Mouse (Mus musculus) heart, embryonic 13.5 days (tissue): Measurements from ENCODE around the gene Pex14. TPM values are rescaled to one million over a fixed set of nuclear protein-coding genes. Genes with fewer than 3 reads are reported as not detected.

Source experiments
- ATAC-seq: fragments of 200-750 bp; cut with Nextera tagmentation; 2 replicates; pipeline ENCODE4 v1.8.0; 2017; ENCODE audit warnings: moderate TSS enrichment; ENCODE audit not compliant: insufficient number of reproducible peaks, low FRiP score, low TSS enrichment; ENCODE audit errors: extremely low read depth
- H3K27ac ChIP-seq: fragments of 300-500 bp; sonication (generic); replicated peaks from 2 replicates; pipeline ENCODE4 v1.5.1; 2015; ENCODE audit warnings: moderate library complexity, mild to moderate bottlenecking, inconsistent platforms
- H3K27me3 ChIP-seq: fragments of 300-500 bp; sonication (generic); replicated peaks from 2 replicates; pipeline ENCODE4 v1.6.1; 2015; ENCODE audit warnings: mild to moderate bottlenecking, inconsistent platforms
- H3K36me3 ChIP-seq: fragments of 300-500 bp; sonication (generic); 2 replicates; pipeline ENCODE4 v1.6.1; 2015; ENCODE audit warnings: mild to moderate bottlenecking, inconsistent platforms
- H3K4me1 ChIP-seq: fragments of 300-500 bp; sonication (generic); 2 replicates; pipeline ENCODE4 v1.6.1; 2015; ENCODE audit warnings: inconsistent platforms
- H3K4me2 ChIP-seq: fragments of 300-500 bp; sonication (generic); 2 replicates; pipeline ENCODE4 v1.6.1; 2015; ENCODE audit warnings: inconsistent platforms, mild to moderate bottlenecking, moderate library complexity
- H3K4me3 ChIP-seq: fragments of 300-500 bp; sonication (generic); 2 replicates; pipeline ENCODE4 v1.5.1; 2015; ENCODE audit warnings: moderate library complexity, mild to moderate bottlenecking, inconsistent platforms
- H3K9ac ChIP-seq: fragments of 300-500 bp; sonication (generic); 2 replicates; pipeline ENCODE4 v1.6.1; 2015; ENCODE audit warnings: inconsistent platforms, mild to moderate bottlenecking, moderate library complexity
- H3K9me3 ChIP-seq: fragments of 300-500 bp; sonication (generic); 2 replicates; pipeline ENCODE4 v1.6.1; 2016; ENCODE audit warnings: inconsistent platforms
- WGBS: fragments of 180-500 bp; shearing (Covaris S2); methylation state at CpG from one replicate; pipeline ENCODE4 v1.1.7; 2015; ENCODE audit warnings: mixed read lengths; 5-methylcytosine and 5-hydroxymethylcytosine counted together
- polyA plus RNA-seq: library from polyadenylated mRNA; unstranded; fragments of >200 nt; fragmentation: Nextera tagmentation; extraction: Ambion mirVana; gene quantifications from 2 replicates; pipeline ENCODE4 v1.2.1, GENCODE M21; 2015

Pex14 gene
- polyA plus RNA-seq, 1 experiment from 2014 or later: 39.7 TPM

DNA sequence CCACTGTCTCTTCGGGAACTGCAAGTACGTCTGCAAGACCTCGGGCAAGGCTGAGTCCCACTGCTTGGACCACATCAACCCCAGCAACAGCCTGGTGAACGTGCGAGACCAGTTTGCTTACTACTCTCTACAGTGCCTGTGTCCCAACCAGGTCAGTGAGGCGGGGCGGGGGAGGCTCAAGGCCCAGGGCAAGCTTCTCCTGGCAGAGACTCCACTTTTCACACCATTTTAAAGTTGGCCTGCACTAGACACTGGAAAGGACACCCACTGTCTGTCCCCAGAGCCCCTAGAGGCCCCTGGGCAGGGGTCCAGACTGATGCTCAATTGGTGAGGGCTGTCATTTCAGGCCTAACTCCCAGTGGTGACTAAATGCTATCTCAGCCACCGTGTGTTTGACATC is 153.6 kb downstream of the Pex14 start:
- H3K4me2 ChIP-seq: no peak overlapping the region
- H3K36me3 ChIP-seq: peaks cover 75% of the 10 kb centered on the region
- no peak for ATAC-seq
- WGBS: 84% methylated on average over 8 of the region's 8 CpGs
- 0 out of 2 replicates have a peak overlapping the region, but pooled peaks have one; percentile 17 for H3K9ac ChIP-seq
- H3K4me3 ChIP-seq: no peak overlapping the region
- no peaks in the 10 kb centered on the region for H3K9me3 ChIP-seq
- H3K27me3 ChIP-seq: peaks cover 32% of the 10 kb centered on the region
- H3K27ac ChIP-seq: 0 out of 2 replicates have a peak overlapping the region, but pooled peaks have one; percentile 20
- H3K4me1 ChIP-seq: peaks cover 45% of the 10 kb centered on the region

DNA sequence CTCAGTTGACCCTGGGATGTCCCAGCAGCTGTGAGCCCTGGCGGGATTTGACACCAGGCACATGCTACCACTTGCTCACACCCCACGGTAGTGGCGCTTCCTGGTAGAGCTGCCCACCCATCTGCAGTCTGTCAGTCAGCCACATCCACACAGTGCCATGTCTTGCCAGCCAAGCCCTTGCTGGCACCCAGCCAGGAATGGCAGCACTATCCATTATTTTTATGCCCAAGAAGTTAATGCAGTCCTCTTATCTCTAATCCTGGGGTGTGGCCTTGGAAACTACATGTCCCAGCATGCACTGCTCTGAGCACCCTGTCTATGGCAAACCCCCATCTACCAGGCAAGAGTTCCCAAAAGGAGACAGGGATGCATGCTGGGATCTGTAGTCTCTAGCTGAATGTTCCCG is 154.2 kb downstream of the Pex14 start:
- Histone ChIP-seq H3K27ac (0 out of 2 replicates have a peak overlapping the region, but pooled peaks have one; percentile 20), H3K4me1 (peaks cover 45% of the 10 kb centered on the region), H3K4me3 (no peak overlapping the region), H3K4me2 (no peak overlapping the region), H3K27me3 (peaks cover 26% of the 10 kb centered on the region), H3K9me3 (no peaks in the 10 kb centered on the region), H3K36me3 (peaks cover 74% of the 10 kb centered on the region), H3K9ac (0 out of 2 replicates have a peak overlapping the region, but pooled peaks have one; percentile 17)
- ATAC-seq: no peak
- 45% methylated on average over 4 of the region's 4 CpGs for WGBS

DNA sequence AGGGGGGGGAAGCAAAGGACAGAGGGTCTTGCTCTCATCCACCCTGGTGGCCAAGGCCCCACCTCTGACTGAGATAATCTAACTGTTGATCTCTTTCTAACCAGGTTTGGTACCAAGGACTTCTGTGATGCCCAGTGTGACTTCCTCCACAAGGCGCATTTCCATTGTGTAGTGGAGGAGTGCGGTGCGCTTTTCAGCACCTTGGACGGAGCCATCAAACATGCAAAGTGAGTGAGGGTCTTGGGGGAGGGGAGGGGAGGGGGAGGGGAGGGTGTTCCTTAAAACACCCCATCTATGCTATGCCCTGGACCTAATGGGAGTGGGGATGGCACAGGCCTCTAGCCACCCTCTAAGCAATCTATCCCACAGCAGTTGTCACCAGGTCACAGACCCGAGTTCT is 156.6 kb downstream of the Pex14 start:
- Histone ChIP-seq H3K27ac (no peak overlapping the region), H3K27me3 (peaks cover 9% of the 10 kb centered on the region; the same call in 1 of the 2 replicates), H3K9me3 (no peaks in the 10 kb centered on the region), H3K9ac (no peak overlapping the region), H3K4me3 (no peak overlapping the region), H3K4me2 (no peak overlapping the region), H3K36me3 (peaks cover 70% of the 10 kb centered on the region), H3K4me1 (peaks cover 42% of the 10 kb centered on the region)
- no peak for ATAC-seq
- WGBS: 41% methylated on average over 5 of the region's 5 CpGs

DNA sequence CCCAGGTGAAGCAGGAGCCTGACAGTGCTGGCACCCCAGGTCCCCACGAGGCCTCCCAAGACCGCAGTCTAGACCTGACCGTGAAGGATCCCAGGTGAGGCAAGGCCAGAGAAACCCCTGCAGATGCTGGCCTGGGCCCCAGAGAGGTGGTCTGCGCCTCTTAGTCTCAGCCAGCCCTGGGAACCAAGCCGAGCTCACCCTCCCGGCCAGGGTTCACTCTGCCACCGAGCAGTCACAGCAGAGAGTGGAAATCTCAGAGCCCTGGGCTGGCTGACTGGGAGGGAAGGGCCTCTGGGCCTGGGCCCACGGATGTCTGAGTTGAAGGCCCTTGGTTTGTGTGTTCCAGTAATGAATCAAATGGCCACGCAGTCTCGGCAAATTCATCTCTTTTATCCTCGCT is 158.4 kb downstream of the Pex14 start:
- Histone ChIP-seq H3K4me2 (peak overlapping the region; percentile 51; the same call in 1 of the 2 replicates), H3K27me3 (peaks cover 9% of the 10 kb centered on the region; the same call in 1 of the 2 replicates), H3K4me3 (no peak overlapping the region), H3K36me3 (peaks cover 69% of the 10 kb centered on the region), H3K27ac (peak overlapping the region; percentile 75), H3K9me3 (no peaks in the 10 kb centered on the region), H3K4me1 (peaks cover 34% of the 10 kb centered on the region), H3K9ac (peak overlapping the region; percentile 41)
- no peak for ATAC-seq
- 59% methylated on average over 11 of the region's 11 CpGs for WGBS

DNA sequence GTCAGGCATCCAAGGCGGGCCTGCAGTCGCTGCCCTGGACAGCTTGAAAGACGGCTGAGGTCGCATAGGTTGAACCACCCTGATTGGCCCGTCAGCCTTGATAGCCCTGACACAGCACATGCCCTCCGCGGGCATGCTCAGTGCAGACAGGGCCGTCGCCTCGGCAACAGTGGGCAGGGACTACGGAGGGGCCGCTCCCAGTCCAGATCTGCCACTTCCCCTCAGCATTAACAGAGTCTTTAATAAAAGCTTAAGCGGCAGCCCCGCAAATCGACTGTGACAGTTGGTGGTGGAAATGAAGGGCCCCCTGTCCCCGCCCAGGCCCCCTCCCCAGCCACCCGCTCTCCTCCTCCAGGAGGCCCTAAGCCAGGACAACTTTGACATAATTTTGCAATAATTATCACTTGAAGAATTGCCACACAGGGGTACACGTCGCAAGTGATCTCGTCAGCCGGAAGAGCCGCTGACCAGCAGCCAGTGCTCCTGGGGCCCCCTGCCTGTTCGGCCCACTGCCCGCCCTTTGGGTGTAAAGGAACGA is 158.9 kb downstream of the Pex14 start:
- Histone ChIP-seq H3K4me2 (peak overlapping the region; percentile 51), H3K36me3 (peaks cover 69% of the 10 kb centered on the region), H3K4me1 (peaks cover 37% of the 10 kb centered on the region), H3K27ac (peak overlapping the region; percentile 75), H3K27me3 (peaks cover 9% of the 10 kb centered on the region; the same call in 1 of the 2 replicates), H3K9ac (peak overlapping the region; percentile 41), H3K4me3 (peak overlapping the region; percentile 10; the same call in 1 of the 2 replicates), H3K9me3 (no peaks in the 10 kb centered on the region)
- peak; percentile 64 for ATAC-seq
- WGBS: 15% methylated on average over 25 of the region's 25 CpGs

DNA sequence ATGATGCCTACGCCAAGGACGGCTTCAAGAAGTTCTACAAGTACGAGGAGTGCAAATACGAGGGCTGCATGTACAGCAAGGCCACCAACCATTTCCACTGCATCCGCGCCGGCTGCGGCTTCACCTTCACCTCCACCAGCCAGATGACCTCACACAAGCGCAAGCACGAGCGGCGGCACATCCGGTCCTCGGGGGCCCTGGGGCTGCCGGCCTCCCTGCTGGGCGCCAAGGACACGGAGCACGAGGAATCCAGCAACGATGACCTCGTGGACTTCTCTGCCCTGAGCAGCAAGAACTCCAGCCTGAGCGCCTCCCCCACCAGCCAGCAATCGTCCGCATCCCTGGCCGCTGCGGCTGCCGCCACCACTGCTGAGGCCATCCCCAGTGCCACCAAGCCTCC is 161.1 kb downstream of the Pex14 start:
- Histone ChIP-seq H3K27ac (no peak overlapping the region), H3K4me1 (peaks cover 51% of the 10 kb centered on the region), H3K9me3 (no peaks in the 10 kb centered on the region), H3K27me3 (0 out of 2 replicates have a peak, but pooled peaks cover 4% of the 10 kb centered on the region), H3K4me3 (no peak overlapping the region), H3K36me3 (peaks cover 61% of the 10 kb centered on the region), H3K4me2 (no peak overlapping the region), H3K9ac (peak overlapping the region; percentile 34; the same call in 1 of the 2 replicates)
- no peak for ATAC-seq
- WGBS: 70% methylated on average over 26 of the region's 26 CpGs

DNA sequence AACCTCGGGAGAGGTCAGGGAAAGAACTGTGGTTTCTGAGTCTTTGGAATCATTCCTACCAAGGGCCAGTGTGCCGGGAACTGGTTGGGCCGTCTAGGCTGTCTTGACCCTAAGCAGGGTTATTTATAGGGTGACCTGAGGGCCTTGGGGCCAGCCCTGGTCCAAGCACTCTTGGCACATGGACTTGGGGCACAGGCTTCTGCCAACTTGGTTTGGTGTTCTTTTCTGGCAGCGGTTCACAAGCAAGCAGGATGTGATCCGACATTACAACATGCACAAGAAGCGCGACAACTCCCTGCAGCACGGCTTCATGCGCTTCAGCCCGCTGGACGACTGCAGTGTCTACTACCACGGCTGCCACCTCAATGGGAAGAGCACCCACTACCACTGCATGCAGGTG is 162.9 kb downstream of the Pex14 start:
- H3K36me3 ChIP-seq: peaks cover 61% of the 10 kb centered on the region
- 80% methylated on average over 12 of the region's 12 CpGs for WGBS

DNA sequence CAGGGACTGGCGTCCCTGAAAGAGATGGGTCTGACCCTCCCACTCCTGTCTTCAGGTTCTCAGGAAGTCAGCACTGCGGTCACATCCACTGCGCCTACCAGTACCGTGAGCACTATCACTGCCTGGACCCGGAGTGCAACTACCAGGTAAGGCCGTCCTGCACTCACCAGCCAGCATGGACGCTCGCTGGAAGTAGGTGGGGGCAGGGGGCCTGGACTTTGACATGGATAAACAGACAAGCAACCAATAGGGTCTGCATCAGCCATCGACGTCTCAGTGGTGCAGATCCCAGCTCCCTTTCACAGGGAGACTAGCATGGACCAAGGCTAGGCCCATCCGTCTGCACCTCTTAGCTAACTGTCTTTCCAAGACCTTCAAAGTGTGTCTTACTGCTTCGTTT is 163.6 kb downstream of the Pex14 start:
- WGBS: 78% methylated on average over 12 of the region's 12 CpGs
- H3K27ac ChIP-seq: 0 out of 2 replicates have a peak overlapping the region, but pooled peaks have one; percentile 61
- H3K36me3 ChIP-seq: peaks cover 61% of the 10 kb centered on the region
- peaks cover 72% of the 10 kb centered on the region for H3K4me1 ChIP-seq
- 0 out of 2 replicates have a peak, but pooled peaks cover 4% of the 10 kb centered on the region for H3K27me3 ChIP-seq
- H3K9me3 ChIP-seq: no peaks in the 10 kb centered on the region
- no peak overlapping the region for H3K4me3 ChIP-seq
- H3K4me2 ChIP-seq: no peak overlapping the region
- no peak for ATAC-seq
- H3K9ac ChIP-seq: peak overlapping the region; percentile 72

More for the DNA sequence above, 162.9 kb downstream of the Pex14 start:
- Histone ChIP-seq H3K9ac (no peak overlapping the region), H3K27ac (no peak overlapping the region), H3K4me3 (no peak overlapping the region), H3K4me2 (no peak overlapping the region), H3K9me3 (no peaks in the 10 kb centered on the region), H3K27me3 (0 out of 2 replicates have a peak, but pooled peaks cover 4% of the 10 kb centered on the region), H3K4me1 (peaks cover 70% of the 10 kb centered on the region)
- ATAC-seq: no peak

DNA sequence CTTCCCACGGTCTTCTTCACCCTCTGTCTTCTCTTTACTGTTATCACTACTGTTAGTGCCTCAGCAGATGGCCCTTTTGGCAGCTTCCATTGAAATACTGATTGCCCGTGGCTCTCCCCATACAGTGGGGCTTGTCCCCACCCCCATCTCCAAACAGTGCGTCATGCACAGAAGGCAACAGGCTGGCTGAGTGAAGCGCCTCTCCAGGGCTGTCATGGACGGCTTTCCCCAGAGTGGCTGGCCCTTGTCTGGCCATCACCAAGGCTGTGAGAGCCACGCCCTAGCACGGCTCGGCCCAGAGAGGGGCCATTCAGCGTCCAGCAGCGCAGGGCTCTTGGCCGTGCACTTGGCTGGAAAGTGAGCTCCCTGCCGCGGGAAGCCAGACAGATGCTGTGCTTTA is 164.5 kb downstream of the Pex14 start:
- peak overlapping the region; percentile 61 for H3K27ac ChIP-seq
- peaks cover 61% of the 10 kb centered on the region for H3K36me3 ChIP-seq
- 0 out of 2 replicates have a peak, but pooled peaks cover 4% of the 10 kb centered on the region for H3K27me3 ChIP-seq
- peak overlapping the region; percentile 72 for H3K9ac ChIP-seq
- H3K9me3 ChIP-seq: no peaks in the 10 kb centered on the region
- 17% methylated on average over 13 of the region's 13 CpGs for WGBS
- no peak for ATAC-seq
- peak overlapping the region; percentile 16 for H3K4me2 ChIP-seq
- no peak overlapping the region for H3K4me3 ChIP-seq
- H3K4me1 ChIP-seq: peaks cover 71% of the 10 kb centered on the region

DNA sequence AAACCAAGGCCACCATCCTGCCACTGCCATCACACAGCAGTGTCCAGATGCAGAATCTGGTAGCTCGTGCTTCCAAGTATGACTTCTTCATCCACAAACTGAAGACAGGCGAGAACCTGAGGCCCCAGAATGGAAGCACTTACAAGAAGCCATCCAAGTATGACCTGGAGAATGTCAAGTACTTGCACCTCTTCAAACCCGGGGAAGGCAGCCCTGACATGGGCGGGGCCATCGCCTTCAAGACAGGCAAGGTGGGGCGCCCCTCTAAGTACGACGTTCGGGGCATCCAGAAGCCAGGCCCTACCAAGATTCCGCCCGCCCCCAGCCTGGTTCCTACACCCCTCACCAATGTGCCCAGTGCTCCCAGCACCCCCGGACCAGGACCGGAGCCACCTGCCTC is 166.6 kb downstream of the Pex14 start:
- 68% methylated on average over 13 of the region's 13 CpGs for WGBS
- Histone ChIP-seq H3K4me1 (peaks cover 83% of the 10 kb centered on the region), H3K9me3 (no peaks in the 10 kb centered on the region), H3K4me3 (no peak overlapping the region), H3K4me2 (no peak overlapping the region), H3K27me3 (no peaks in the 10 kb centered on the region), H3K36me3 (peaks cover 47% of the 10 kb centered on the region), H3K9ac (peak overlapping the region; percentile 72; the same call in 1 of the 2 replicates), H3K27ac (no peak overlapping the region)
- no peak for ATAC-seq

DNA sequence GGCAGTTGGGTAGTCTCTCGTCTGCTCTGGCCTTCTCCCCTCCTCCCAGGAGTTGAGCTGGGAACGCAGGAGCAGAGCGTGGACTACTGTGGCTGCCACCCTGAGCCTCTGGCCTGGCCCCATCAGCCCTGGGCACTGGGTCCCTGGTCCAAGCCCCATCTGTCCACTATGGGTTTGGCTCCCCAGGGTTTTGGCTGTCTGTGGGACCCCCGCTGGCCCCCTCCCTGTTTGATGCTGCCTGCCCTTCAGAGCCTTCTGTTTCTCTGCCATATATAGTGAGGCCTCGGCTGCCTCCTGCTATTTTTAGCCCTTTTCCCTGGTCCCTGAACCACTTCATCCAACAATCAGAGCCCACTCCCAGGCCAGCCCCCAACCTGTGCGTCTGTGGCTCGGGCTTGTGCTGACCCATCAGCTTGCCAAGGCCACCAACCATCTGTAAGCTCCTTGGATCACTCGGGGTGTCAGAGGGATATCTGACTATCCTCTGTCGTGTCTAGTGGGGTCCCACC is 168.9 kb downstream of the Pex14 start:
- Histone ChIP-seq H3K4me2 (peak overlapping the region; percentile 44), H3K36me3 (peaks cover 24% of the 10 kb centered on the region), H3K27ac (peak overlapping the region; percentile 97), H3K9ac (peak overlapping the region; percentile 75), H3K9me3 (no peaks in the 10 kb centered on the region), H3K4me3 (no peak overlapping the region), H3K27me3 (no peaks in the 10 kb centered on the region), H3K4me1 (peaks cover 98% of the 10 kb centered on the region)
- WGBS: 21% methylated on average over 9 of the region's 9 CpGs
- peak; percentile 26; the same call in 1 of the 2 replicates for ATAC-seq
